Comparison of ENCODE assay signal across 19 mouse cellular contexts in the genomic region with DNA sequence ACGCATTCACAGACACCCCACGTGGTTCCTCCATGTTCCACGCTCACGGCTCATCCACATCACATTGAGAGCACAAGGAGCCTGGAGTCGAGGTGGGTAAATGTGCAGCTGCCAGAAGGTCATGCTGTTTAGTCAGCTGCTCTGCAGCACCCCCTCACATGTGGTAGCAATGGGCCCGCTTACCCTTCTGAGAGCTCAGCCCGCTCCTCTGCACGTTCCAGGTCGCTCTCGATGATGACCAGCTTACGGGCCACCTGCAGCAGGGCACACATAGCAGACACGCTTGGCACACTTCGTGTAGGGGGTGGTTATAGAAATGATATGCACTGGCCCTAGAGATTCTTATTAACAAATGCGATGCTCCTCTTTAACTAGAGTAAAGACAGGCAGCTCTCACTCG.
"Had no signal": no experiment of that assay in that cellular context is flagged by ENCODE, and none has a peak within 500 bp of the region (broad histone marks: within the 10 kb centered on the region; RNA-seq: fewer than 3 reads in every experiment).

No protein-coding gene starts in this region.

- DNase-seq: kidney, adult 2 months; kidney, postnatal 25 days; layer of hippocampus, adult 9-11 months; left cerebral cortex, postnatal 4 days; liver, postnatal 0 days; lung, embryonic 14.5 days; right cerebral cortex, postnatal 25 days; thymus, adult 18-20 months; thymus, postnatal 36 days had no signal

- H3K4me1 ChIP-seq: midbrain, embryonic 12.5 days; midbrain, embryonic 15.5 days had no signal

- H3K27ac ChIP-seq: kidney, postnatal 0 days; layer of hippocampus, adult 2 months; limb, embryonic 12.5 days; limb, embryonic 15.5 days; liver, embryonic 14.5 days; macrophage; midbrain, embryonic 12.5 days; midbrain, embryonic 15.5 days had no signal

- H3K27me3 ChIP-seq: limb, embryonic 12.5 days; limb, embryonic 15.5 days; midbrain, embryonic 12.5 days; midbrain, embryonic 15.5 days had no signal

- ATAC-seq: liver, postnatal 0 days; lung, postnatal 0 days; midbrain, embryonic 15.5 days had no signal

- H3K4me3 ChIP-seq: layer of hippocampus, adult 2 months; limb, embryonic 12.5 days; limb, embryonic 15.5 days; midbrain, embryonic 12.5 days; midbrain, embryonic 15.5 days had no signal

- H3K4me2 ChIP-seq: limb, embryonic 12.5 days; limb, embryonic 15.5 days; liver, embryonic 11.5 days; lung, embryonic 14.5 days; midbrain, embryonic 12.5 days; midbrain, embryonic 15.5 days had no signal

- H3K9ac ChIP-seq: limb, embryonic 12.5 days; limb, embryonic 15.5 days; liver, embryonic 14.5 days; liver, postnatal 0 days; lung, embryonic 14.5 days; midbrain, embryonic 12.5 days; midbrain, embryonic 15.5 days had no signal
